Mouse (Mus musculus): ENCODE results near the gene Zar1.

DNA sequence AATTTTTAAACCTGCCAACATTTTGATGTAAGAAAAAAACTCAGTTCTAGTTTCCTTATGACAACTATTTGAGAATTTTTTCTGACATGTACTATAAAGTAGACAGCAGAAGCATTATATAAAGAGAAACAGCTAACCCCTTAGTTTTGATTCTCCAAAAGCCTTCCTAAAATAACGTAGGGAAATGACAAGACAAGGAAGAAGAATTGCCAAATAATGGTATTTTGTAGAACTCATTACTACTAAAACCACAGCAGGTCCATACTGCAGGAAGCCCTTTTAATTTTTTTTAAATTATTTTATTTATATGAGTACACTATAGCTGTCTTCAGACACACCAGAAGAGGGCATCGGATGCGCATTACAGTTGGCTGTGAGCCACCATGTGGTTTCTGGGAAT, 29.8 kb downstream of the Zar1 start:
- TF ChIP-seq CTCF (IDR thresholded peaks at IDR 0.05; ENCODE audit: low read depth, low read length): no peak
- TF ChIP-seq GATA1 (IDR thresholded peaks at IDR 0.05; ENCODE audit: borderline replicate concordance, low read length): no peak
- no peak for TF ChIP-seq TAL1 (conservative IDR thresholded peaks at IDR 0.05; ENCODE audit: low read depth, low read length)

Measured in G1E (cell line).